Mouse (Mus musculus) kidney, adult 8-10 months (tissue): ENCODE data around the gene Kcnk10.
"Not testable (repeated sequence)": the region's sequence is repeated elsewhere in the genome, so short reads cannot be mapped to it uniquely, and the experiment has no call there.

Source experiments
- DNase-seq, 2 experiments: peaks; one replicate each; pipeline ENCODE4 v3.0.0; 2022

The Kcnk10 gene

DNA sequence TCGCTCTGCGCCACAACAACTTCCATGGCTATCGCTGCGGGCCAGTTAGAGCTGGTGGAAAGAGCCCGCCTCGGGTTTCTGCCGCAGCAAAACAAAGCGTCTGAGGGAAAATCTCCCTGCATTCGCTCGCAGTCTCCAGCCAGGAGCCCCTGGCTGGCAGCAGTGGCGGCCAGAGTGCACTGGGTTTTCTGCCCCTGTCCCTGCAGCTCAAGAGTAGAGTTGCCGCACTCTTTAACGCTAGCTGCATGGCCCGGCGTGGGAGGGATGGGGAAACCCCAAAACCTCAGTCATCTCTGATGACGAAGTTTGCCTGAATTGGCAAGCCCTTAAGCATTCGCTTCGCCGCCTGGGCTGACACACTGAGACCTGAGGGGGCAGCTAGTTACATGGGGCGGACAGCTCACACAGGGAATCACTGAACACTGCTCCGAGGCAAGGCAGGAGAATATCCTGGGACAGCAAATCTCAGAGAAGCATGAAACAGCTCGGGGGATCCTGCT lies at the start of gene Kcnk10:
TSS of gene Kcnk10 (minus strand) at position 450 of the 500 bp plus-strand sequence.
- DNase-seq = no peak

DNA sequence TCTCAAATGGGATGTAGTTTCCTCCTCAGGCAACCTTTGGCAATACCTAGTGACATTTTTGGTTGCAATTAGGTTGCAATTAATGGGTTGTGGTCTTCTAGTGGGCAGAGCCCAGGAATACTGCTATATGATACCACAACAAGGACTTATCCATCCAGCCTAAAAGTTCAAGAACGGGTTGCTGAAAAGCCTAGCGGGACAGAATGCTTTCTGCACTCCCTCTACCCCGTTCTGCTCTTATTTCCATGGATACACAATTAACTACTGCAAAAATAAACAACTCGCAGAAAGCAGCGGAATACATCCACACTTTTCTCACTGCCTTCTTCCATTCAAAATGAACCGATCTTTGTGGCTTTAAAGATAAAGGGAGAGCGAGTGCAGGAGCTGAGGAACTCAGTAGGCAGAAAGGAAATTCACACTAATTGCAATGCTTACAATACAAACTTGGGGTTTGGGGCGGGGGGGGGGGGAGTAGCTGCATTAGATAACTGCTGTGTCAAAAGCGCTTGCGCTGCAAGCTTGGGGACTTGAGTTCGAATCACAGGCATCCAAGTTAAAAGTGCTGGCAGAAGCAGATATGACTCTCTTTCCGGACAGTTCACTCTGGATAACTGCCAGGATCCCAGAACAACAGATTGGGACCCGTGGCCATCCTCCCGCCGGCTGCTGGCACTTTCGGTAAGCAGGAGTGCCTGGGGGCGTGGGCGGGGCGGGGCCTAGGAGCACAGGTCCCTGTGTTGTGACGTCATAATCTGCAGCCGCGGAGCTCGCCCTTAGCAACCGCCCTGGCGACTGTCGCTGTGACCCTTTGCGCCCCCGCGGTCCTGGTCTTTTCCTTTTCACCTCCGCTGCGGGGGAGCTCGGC lies 49.5 kb upstream of the Kcnk10 start, which contains the start of gene Spata7:
TSS of gene Spata7 (plus strand) at position 766 of the 868 bp plus-strand sequence.
- DNase-seq = peak; percentile 80 to 86

DNA sequence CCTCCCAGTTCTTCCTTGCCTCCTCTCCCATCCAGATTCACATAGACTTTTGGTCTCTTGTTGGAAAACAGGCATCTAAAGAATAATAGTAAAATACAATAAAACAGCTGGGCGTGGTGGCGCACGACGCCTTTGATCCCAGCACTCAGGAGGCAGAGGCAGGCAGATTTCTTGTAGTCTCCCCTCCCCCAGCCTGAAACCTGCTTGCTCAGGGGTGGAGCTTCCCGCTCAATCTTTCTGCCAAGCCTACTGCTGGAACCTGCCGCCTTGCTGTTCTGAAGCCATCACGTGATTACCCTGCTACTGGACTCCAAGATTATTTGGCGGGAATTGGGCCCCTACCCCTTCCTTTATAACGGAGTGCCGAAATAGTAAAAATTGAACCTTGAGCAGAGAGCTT lies 45.2 kb upstream of the Kcnk10 start:
- DNase-seq = not testable (repeated sequence)

DNA sequence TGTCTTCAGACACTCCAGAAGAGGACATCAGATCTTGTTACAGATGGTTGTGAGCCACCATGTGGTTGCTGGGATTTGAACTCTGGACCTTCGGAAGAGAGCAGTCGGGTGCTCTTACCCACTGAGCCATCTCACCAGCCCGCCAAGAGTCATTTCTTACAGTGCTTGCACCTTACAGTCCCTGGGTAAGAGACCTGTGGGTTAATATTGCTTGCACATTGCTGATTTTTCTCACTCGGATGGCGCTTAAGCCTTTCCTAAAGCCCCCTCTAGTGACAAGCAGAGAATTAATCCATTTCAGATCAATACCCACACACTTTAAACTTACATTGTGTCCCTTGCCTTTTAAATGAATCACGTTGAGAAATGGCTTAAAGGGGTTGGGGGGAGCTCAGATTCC lies 42.8 kb upstream of the Kcnk10 start:
- not testable (repeated sequence) for DNase-seq

DNA sequence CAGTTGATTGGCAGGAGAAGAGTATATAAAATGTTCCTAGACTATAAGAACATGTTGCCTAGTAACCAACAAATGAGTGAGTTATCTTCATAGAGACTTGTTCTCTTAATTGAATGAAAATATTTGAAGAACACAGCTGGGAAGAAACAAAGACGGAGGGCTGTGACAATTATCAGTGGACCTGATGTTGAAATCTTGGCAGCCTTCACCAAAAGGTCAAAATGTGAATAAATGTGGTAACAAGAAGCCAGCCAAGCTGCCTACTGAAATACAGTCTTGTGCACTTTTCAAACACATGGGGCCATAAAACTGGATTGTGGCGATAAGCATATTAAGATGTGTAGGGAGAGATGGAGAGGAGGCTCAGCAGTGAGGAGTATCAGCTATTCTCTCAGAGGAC lies 41.4 kb upstream of the Kcnk10 start:
- DNase-seq = no peak

DNA sequence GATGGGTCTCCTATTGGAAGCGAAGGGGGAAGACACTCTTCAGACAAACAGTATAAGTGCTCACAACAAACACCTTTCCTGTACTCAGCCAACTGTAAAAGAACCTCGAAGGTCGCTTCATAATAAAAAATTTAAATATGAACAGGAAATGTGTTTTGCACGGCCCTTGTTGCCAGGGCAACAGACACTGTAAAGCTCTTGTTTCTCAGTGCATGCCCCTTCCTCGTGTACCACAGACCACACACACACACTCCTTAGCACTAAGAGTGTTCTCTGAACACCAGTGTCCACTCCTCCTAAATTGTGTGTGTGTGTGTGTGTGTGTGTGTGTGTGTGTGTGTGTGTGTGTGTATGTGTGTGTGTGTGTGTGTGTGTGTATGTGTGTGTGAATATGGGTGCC lies 37.6 kb upstream of the Kcnk10 start:
- DNase-seq = no peak

DNA sequence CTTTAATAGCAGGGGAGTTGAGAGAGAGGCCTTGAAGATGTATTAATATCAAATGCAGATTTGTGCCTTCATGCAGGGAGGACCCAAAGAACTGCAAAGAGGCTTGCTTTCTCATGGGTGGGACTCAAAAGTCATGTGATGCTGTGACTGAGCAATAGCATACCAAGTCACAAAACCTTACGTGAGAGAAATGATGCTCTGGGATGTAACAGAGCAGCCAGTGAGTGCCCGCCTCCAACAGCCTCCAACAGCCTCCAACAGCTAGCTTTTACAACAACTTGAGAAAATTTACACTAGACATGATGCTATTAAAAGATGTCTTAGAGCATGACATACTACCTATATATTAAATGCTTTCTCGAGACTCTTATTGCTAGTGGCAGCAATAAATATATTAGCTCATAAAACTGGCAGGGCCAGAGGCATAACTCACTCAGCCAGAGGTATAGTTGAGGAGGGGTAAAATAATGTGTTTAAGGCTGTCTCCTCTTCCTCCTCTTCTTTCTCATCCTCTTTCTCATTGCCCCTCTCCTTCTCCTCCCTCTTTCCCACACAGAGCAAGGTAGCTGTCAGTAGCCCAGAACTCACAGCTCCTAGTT lies 36.9 kb upstream of the Kcnk10 start:
- no peak for DNase-seq

DNA sequence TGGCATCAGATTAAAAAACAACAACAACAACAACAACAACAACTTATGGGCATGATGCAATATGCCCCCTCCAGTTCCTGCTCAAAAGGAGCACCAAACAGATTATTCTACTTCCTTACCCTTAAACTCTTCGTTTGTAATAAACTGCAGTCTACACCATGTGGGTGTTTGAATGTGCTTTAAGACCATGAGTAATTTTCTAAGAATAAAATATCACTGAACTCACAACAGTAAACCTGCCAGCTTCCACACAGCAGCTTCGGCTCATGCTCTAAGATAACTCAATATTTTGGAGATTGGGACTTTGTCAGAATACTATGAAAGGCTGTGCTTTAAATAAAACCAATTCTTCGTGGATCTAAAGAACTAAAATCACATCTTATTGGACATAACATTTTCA lies 32.2 kb upstream of the Kcnk10 start:
- DNase-seq = no peak

DNA sequence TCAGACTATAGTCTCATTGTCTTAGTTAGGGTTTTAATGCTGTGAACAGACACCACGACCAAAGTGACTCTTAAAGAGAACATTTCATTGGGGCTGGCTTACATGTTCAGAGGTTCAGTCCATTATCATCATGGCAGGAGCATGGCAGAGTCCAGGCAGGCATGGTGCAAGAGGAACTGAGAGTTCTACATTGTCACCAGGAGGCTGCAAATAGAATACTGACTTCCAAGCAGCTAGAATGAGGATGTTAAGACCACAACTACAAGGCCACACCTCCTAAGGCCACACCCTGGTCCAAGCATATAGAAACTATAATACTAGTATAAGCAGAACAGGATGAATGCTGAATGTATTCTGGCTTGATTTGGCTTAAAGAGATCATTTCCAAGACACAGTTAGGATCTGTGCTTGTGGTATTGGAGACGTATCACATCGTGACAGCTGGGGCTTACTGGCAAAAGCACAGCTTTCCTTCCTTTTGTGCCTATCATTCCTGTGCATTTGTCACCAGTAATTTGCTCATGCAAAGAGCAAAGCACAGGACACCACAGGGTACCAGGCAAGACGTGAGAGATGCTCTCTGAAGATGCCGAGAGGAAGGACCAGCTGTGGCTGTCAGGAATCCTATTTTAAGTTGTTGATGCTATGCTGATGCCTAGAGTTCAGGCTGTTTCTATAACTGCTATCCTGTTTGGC lies 28.6 kb upstream of the Kcnk10 start:
- DNase-seq = no peak

DNA sequence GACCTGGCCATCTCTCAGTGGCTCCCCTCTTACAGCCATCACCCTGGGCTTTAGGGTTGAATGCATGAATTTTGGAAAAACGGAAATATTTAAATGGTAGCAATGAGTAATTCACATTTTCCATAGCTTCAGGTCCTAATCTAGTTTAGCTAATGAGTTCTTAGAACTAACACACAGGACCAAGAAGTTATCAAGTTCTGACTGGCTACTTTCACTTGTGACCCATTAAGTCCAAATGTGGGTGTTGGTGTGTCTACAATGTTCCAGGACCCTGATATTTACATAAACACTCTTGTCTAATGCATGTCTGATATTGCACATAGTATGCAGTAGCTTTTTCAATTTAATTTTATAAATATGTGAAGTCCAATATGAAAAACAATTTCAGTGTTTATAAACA lies 27.2 kb upstream of the Kcnk10 start:
- DNase-seq = no peak

DNA sequence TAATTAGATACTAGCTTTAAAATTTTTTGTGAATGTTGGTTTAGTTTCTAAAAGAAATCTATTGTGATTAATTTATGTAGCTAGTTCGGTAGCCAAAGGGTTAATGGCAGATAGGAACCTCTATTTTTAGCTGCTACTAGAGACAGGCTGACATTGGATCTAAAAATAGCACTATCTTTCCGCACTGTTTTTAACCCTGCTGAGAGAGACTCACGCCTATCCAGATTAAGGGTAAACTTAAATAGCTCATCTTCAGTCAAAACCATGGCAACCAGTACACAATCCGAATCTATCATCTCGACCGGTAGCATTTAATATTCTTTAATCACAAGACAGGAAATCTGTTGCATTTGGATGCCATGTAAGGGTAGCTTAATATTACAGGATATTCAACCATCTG lies 24.0 kb upstream of the Kcnk10 start:
- DNase-seq = no peak

DNA sequence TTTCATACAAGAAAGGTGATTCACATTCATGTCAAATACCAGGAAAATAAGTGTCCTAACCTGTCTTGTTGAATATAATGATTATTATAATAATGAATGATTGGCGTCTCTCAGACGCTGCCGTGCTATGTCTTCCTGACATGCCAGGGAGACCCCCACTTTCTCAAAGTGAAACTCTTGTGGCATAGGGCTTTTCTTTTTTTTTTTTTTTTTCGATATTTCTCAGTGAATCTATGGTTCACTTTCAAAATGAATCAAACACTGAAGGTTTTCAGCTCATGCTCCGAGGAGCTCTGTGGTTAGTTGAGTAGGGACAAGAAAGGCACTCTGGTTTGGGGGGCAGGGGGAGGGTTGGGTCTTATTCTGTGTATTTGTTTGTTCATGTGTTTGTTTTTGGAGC lies 22.8 kb upstream of the Kcnk10 start:
- no peak for DNase-seq

DNA sequence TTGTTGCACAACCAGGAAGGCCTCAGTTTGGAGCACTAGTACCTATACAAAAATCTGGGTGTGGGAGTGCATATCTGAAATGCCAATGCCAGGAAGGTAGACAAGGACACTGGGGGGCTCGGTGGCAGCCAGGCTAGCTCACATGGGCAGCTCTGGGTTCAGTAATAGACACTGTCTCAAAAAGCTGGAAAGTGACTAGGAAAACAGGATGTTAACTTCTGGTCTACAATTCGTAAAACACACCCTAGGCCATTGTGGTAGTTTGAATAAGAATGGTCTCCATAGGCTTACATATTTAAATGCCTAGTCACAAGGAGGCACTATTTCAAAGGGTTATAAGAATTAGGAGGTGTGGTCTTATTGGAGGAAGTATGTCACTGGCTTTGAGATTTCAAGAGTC lies 12.9 kb upstream of the Kcnk10 start:
- no peak for DNase-seq

DNA sequence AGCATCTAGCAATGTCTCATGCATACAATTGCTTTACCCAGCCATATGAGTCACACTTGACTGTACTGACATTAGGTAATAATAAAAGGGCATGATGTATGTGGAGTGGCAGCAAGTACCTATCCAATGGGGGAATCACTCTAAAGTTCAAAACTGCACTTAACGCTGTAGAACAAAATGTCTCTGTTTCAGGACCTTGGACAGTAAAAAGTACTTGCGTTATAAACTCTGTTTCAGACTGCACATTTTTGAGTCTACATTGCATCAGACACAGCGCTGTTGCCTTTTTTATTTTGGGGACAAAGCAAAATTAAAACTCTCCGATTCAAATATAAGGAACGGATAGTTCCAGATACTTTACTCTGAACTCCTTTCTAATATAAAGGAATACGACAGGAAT lies 10.5 kb upstream of the Kcnk10 start:
- no peak for DNase-seq

DNA sequence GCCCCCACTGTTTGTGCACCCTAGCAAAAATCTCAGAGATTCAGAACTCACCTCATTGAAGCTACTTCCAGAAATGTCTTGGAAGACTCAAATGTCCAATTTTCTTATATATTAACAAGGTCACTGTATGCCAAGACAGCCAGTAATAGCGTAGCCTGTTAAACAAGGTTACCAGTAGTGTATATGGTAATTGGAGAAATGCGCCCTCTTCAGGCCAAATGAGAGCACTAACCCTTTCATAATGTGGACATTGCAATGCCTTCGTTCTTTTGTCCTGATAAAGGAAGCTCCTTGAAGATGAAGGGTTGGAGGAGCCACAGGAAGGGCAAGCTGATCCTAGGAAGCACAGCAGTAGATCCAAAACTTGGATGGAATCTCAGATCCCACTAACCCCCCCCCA lies 7.2 kb upstream of the Kcnk10 start:
- DNase-seq = no peak

DNA sequence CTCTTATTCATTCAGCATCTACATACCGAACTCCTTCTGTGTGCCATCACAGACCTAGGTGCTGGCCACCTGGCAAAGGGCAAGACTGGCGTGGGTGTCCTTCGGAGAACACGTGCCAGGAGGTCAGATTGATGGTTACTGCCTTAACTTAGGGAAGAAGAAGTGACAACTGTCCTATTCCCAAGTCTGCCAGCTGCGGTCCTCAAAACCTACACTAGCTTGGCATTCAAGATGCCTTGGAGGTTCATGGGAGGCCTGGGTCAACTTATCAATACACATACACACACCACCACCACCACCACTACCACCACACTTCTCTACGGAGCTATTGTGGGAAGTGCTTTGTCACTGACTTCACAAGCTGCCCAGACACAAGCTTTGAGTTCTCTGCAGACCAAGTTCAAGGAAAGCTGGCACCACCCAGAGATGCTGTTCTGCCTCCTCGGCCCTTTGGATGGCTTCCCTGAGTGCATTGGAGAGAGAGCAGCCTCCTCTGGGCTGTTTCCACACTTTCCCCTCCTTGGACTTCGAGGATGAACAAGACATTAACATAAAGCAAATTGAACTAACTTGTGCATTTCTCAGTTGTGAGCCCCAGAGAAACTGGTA lies 2.1 kb downstream of the Kcnk10 start:
- DNase-seq = no peak

DNA sequence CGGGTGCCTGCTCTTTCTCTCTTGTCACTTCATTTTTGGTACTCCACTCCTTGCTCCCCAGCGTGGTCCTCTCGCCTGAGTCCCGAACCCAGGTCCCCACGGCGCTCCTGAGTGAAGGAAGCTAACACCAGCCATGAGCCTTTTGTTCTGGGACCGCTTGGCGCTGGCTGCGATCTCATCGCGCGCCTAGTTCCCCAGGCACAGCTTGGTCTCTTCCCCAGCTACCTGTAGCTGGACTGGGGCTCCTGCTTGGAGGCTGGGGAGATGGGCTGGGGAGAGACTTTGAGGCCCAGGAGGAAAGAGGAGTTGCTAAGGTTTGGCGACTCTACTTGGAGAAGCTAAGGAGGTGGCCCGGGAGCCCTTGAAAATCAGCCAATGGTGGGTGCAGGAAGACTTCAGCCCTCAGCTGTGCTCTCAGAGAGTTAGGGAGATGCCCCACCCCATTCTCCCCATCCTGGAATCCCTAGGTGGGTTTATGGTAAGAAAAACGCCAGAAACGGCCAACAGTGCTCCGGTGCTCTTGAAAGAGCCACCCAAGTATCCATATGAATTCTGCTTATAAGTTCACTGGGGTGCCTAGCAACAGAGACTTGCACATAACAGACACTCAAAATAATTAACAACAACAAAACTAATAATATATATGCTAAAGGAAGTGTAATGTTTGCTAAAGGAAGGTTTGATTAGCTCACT lies 2.8 kb downstream of the Kcnk10 start:
- DNase-seq = no peak

DNA sequence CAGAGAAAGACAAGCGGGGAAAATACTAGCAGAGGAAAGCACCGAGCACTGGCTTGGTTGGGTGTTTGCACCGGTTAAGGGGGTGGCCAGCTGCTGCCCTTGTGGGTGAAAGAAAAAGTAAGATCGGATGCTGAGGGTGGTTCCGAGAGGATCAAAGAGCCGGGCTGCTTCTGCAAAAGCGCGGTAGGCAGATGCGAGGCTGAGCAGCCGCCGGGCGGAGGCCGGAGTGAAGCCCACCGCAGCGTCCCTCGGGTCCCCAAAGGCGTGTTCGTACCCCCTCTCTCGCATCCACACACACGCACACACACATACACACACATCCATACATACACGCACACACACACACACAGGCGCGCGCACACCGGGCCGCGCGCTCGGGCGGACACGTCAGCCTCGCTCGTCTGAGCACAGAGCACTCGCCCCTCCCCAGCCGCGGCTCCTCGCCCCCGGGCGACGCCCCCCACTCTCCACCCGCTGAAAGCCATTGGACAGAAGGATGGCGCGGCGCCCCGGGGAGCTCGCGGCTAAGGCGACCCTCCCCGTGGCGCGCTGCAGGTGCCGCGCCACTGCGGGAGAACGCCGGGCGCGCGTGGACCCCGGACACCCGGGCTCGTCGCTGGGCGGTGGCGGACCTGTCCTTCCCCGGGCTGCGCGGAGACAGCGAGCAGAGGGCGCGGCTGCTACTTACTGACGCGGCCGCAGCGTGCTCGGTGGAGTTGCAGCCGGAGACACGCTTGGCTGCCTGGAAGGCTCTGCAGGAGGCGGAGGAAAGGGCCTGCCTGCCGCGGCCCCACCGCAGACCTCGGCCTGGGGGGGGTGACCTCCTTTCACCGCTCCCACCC lies 3.5 kb downstream of the Kcnk10 start:
- DNase-seq = peak in 1 of 2 experiments; percentile 9

DNA sequence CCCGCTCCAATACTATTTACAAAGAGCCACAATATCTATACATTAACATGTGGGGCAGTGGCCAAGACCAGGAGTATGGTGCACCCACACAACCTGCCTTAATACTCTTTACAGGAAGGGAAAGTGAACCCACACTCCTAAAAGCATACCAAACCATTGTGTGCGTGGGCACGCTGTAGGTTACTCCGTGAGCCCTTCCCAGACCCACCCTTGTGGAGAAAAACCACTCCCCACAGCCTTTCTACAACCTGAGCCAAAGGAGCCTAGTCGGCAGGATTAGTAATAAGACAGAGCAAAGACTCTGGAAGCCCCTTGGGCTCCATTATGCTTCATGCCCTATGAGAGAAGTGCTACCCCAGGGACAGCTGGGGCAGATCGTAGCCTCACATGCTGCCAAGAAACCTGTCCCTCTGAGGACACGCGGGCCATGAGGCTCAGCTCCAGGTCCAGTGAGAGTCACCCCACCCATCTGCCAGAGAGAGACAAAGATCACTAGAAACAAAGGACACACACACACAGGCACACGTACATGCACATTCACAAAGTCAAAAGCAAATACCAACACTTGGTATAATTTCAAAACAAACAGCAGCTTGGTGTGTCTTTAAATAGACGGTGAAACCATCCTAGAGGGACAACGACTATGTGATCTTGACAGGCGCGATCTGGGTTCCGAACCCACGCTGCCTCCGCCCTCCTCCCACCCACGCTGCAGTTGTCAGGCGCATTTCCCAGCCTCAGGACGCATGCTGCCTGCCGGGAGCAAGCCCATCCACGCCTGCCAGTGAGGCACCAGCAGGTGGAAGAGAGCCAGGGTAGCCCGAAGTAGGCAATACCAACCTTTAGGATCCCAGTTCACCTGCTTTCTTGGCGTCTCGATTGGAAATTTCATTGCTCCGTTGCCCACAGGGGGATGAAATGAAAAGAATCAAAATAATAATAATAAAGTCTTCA lies 4.5 kb downstream of the Kcnk10 start:
- no peak for DNase-seq

DNA sequence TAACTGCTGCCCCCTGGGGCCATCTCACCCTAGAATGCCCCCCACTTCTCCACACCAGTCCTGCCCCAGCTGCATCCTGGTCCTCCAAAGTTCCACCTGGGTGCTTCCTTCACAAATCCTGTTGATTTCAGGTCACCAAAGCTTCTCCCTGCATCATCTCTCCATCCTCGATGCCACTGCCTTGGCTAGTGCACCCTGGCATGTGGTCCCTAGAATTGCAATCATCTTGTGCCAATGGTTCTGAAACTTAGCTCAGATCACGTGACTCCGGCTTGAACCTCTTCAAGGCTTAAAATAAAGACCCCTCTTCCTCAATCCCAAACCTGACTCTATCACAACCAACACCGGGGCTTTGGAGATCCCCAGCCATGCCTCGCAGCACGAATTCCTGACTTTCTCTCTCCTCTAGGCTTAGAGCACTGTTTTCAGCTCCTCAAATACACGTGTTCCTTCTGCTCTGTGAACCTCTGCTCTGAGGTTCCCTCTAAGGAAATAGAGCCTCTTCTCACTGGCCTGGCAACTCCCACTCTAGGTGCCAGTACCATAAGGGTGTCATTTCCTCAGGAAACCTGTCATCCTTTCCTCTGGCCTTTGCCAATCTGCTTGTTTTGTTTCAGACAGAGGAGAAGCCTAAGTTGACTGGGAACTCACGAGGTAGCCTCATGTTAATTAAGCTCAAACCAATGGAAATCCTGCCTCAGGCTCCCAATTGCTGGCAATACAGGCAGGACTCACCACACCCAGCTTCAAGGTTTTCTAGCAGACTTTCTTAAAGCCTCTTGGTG lies 6.0 kb downstream of the Kcnk10 start:
- DNase-seq = no peak
